Mouse (Mus musculus): ENCODE measurements around the gene Nrk.

Gene Nrk

GRCm38 (mm10) chrX:138914041-138914776 lies at the start of gene Nrk:
TSS of gene Nrk (plus strand) at chrX:138914430.
- peak; percentile 74 for DNase-seq (ENCODE audit: low spot score)

- DNase-seq (ENCODE audit: low spot score): no peak
Observed at GRCm38 (mm10) chrX:138913366-138913765, 864 bp upstream of the Nrk start.

- DNase-seq (ENCODE audit: low spot score): peak; percentile 3
Observed at GRCm38 (mm10) chrX:138914777-138915114, 516 bp downstream of the Nrk start.

- no peak for DNase-seq (ENCODE audit: low spot score)
Observed at GRCm38 (mm10) chrX:138919030-138919429, 4.8 kb downstream of the Nrk start.

- no peak for DNase-seq (ENCODE audit: low spot score)
Observed at GRCm38 (mm10) chrX:138943905-138944304, 29.7 kb downstream of the Nrk start.

- no peak for DNase-seq (ENCODE audit: low spot score)
Observed at GRCm38 (mm10) chrX:138960713-138961112, 46.5 kb downstream of the Nrk start.

GRCm38 (mm10) chrX:138978501-138978900 lies 64.3 kb downstream of the Nrk start:
- no peak for DNase-seq (ENCODE audit: low spot score)

- no peak for DNase-seq (ENCODE audit: low spot score)
Observed at GRCm38 (mm10) chrX:138979249-138979648, 65.0 kb downstream of the Nrk start.

- no peak for DNase-seq (ENCODE audit: low spot score)
Observed at GRCm38 (mm10) chrX:139014524-139014923, 100.3 kb downstream of the Nrk start.

GRCm38 (mm10) chrX:139016540-139016939 lies 102.3 kb downstream of the Nrk start:
- DNase-seq (ENCODE audit: low spot score): no peak

GRCm38 (mm10) chrX:139026532-139027097 lies 112.4 kb downstream of the Nrk start:
- no peak for DNase-seq (ENCODE audit: low spot score)

- no peak for DNase-seq (ENCODE audit: low spot score)
Observed at GRCm38 (mm10) chrX:139027296-139027695, 113.1 kb downstream of the Nrk start.

GRCm38 (mm10) chrX:139027909-139028308 lies 113.7 kb downstream of the Nrk start:
- DNase-seq (ENCODE audit: low spot score): no peak

- DNase-seq (ENCODE audit: low spot score): no peak
Observed at GRCm38 (mm10) chrX:139037666-139038065, 123.4 kb downstream of the Nrk start.

GRCm38 (mm10) chrX:139039314-139039713 lies 125.1 kb downstream of the Nrk start:
- no peak for DNase-seq (ENCODE audit: low spot score)

GRCm38 (mm10) chrX:139041148-139041547 lies 126.9 kb downstream of the Nrk start:
- no peak for DNase-seq (ENCODE audit: low spot score)

GRCm38 (mm10) chrX:139051976-139052375 lies 137.7 kb downstream of the Nrk start:
- no peak for DNase-seq (ENCODE audit: low spot score)

- DNase-seq (ENCODE audit: low spot score): no peak
Observed at GRCm38 (mm10) chrX:139053149-139053548, 138.9 kb downstream of the Nrk start.

Measured in testis, postnatal 14 days (tissue).